Mouse (Mus musculus) MEL (cell line): ENCODE results near the gene Fhad1. TPM values are rescaled to one million over a fixed set of nuclear protein-coding genes. Genes with fewer than 3 reads are reported as not detected.

Experiments
- DNase-seq: peaks from one replicate; pipeline ENCODE4 v3.0.0; 2011; ENCODE audit warnings: low read depth, low spot score
- H3K27ac ChIP-seq: 2 replicates; pipeline ENCODE4 v1.5.1; 2012; ENCODE audit warnings: low read depth, mild to moderate bottlenecking, control low read depth, low read length, moderate library complexity; ENCODE audit not compliant: control insufficient read depth
- H3K27me3 ChIP-seq, 2 experiments: fragments of 150-350 bp in 1 of 2; sonication (generic) in 1 of 2; 2 replicates each; pipeline ENCODE4 v1.6.1; 2012; ENCODE audit warnings: low read length in 2 of 2, mild to moderate bottlenecking in 2 of 2, improper control_type of control experiment in 1 of 2, moderate library complexity in 1 of 2; ENCODE audit not compliant: insufficient read depth in 2 of 2, control insufficient read depth in 1 of 2
- H3K36me3 ChIP-seq, 2 experiments: 2 replicates each; pipeline ENCODE4 v1.6.1; 2012 to 2014; ENCODE audit warnings: low read length in 2 of 2, improper control_type of control experiment in 1 of 2, inconsistent platforms in 1 of 2, mild to moderate bottlenecking in 1 of 2; ENCODE audit not compliant: insufficient read depth in 2 of 2, control insufficient read depth in 1 of 2
- H3K4me1 ChIP-seq, 2 experiments: fragments of 150-350 bp in 1 of 2; sonication (generic) in 1 of 2; 2 replicates each; pipeline ENCODE4 v1.6.1; 2012; ENCODE audit warnings: low read length in 2 of 2, improper control_type of control experiment in 1 of 2, mild to moderate bottlenecking in 1 of 2; ENCODE audit not compliant: insufficient read depth in 2 of 2, control insufficient read depth in 1 of 2
- H3K4me3 ChIP-seq, 2 experiments: fragments of 150-350 bp in 1 of 2; sonication (generic) in 1 of 2; 2 replicates each; pipeline ENCODE4 v1.5.1; 2012; ENCODE audit warnings: low read depth in 2 of 2, low read length in 2 of 2, mild to moderate bottlenecking in 2 of 2, moderate library complexity in 2 of 2, control low read depth in 1 of 2, improper control_type of control experiment in 1 of 2; ENCODE audit not compliant: control insufficient read depth in 1 of 2, insufficient read depth in 1 of 2
- H3K79me2 ChIP-seq: 2 replicates; pipeline ENCODE4 v1.6.1; 2012; ENCODE audit warnings: mild to moderate bottlenecking, low read length, moderate library complexity; ENCODE audit not compliant: control insufficient read depth, poor library complexity, insufficient read depth
- H3K9ac ChIP-seq: 2 replicates; pipeline ENCODE4 v1.6.1; 2012; ENCODE audit warnings: low read depth, mild to moderate bottlenecking, control low read depth, low read length, moderate library complexity; ENCODE audit not compliant: control insufficient read depth, poor library complexity, severe bottlenecking
- H3K9me3 ChIP-seq: fragments of 150-350 bp; sonication (generic); replicated peaks from 2 replicates; pipeline ENCODE4 v1.6.1; 2012; ENCODE audit warnings: mild to moderate bottlenecking, low read length, improper control_type of control experiment, moderate library complexity; ENCODE audit not compliant: insufficient read depth
- BHLHE40 ChIP-seq: IDR thresholded peaks from 2 replicates; pipeline ENCODE4 v1.6.1; 2012; ENCODE audit warnings: low read depth, mild to moderate bottlenecking, inconsistent platforms, low read length, improper control_type of control experiment, borderline replicate concordance
- CHD2 ChIP-seq: IDR thresholded peaks from 2 replicates; pipeline ENCODE4 v1.6.1; 2011; ENCODE audit warnings: low read length, improper control_type of control experiment
- ELF1 ChIP-seq: IDR thresholded peaks from 2 replicates; pipeline ENCODE4 v1.6.1; 2014; ENCODE audit warnings: low read depth, mild to moderate bottlenecking, inconsistent platforms, low read length, improper control_type of control experiment, moderate library complexity
- ETS1 ChIP-seq: IDR thresholded peaks from 2 replicates; pipeline ENCODE4 v1.6.1; 2012; ENCODE audit warnings: low read depth, mild to moderate bottlenecking, inconsistent platforms, low read length, improper control_type of control experiment, moderate library complexity
- JUND ChIP-seq: IDR thresholded peaks from 2 replicates; pipeline ENCODE4 v1.6.1; 2011; ENCODE audit warnings: low read depth, mild to moderate bottlenecking, improper control_type of control experiment, low read length
- MAFK ChIP-seq: IDR thresholded peaks from 2 replicates; pipeline ENCODE4 v1.6.1; 2011; ENCODE audit warnings: low read depth, mild to moderate bottlenecking, low read length, improper control_type of control experiment, borderline replicate concordance
- MAX ChIP-seq: IDR thresholded peaks from 2 replicates; pipeline ENCODE4 v1.6.1; 2011; ENCODE audit warnings: low read length, improper control_type of control experiment
- MAZ ChIP-seq: IDR thresholded peaks from 2 replicates; pipeline ENCODE4 v1.6.1; 2012; ENCODE audit warnings: low read depth, mild to moderate bottlenecking, inconsistent platforms, low read length, improper control_type of control experiment
- MEF2A ChIP-seq: IDR thresholded peaks from 2 replicates; pipeline ENCODE4 v1.6.1; 2014; ENCODE audit warnings: low read depth, mild to moderate bottlenecking, inconsistent platforms, low read length, improper control_type of control experiment; ENCODE audit not compliant: poor library complexity, insufficient replicate concordance, severe bottlenecking; ENCODE audit errors: extremely low read depth
- POLR2A ChIP-seq, 2 experiments: IDR thresholded peaks; 2 replicates each; pipeline ENCODE4 v1.6.1; 2011 to 2012; ENCODE audit warnings: low read length in 2 of 2, mild to moderate bottlenecking in 2 of 2, control low read depth in 1 of 2, improper control_type of control experiment in 1 of 2, low read depth in 1 of 2, moderate library complexity in 1 of 2; ENCODE audit not compliant: control insufficient read depth in 1 of 2, insufficient read depth in 1 of 2, poor library complexity in 1 of 2
- POLR2AphosphoS2 ChIP-seq: IDR thresholded peaks from 2 replicates; pipeline ENCODE4 v1.6.1; 2011; ENCODE audit warnings: low read length, improper control_type of control experiment
- USF1 ChIP-seq: IDR thresholded peaks from 2 replicates; pipeline ENCODE4 v1.6.1; 2014; ENCODE audit warnings: low read depth, mild to moderate bottlenecking, inconsistent platforms, low read length, improper control_type of control experiment, moderate library complexity
- USF2 ChIP-seq, 2 experiments: IDR thresholded peaks; 2 replicates each; pipeline ENCODE4 v1.6.1; 2011 to 2012; ENCODE audit warnings: improper control_type of control experiment in 2 of 2, low read length in 2 of 2, borderline replicate concordance in 1 of 2, inconsistent platforms in 1 of 2, low read depth in 1 of 2, mild to moderate bottlenecking in 1 of 2; ENCODE audit not compliant: insufficient read depth in 1 of 2
- ZC3H11A ChIP-seq: IDR thresholded peaks from 2 replicates; pipeline ENCODE4 v1.6.1; 2012; ENCODE audit warnings: low read depth, mild to moderate bottlenecking, inconsistent platforms, low read length, improper control_type of control experiment
- ZMIZ1 ChIP-seq: IDR thresholded peaks from 2 replicates; pipeline ENCODE4 v1.6.1; 2012; ENCODE audit warnings: low read depth, mild to moderate bottlenecking, inconsistent platforms, low read length, improper control_type of control experiment, moderate library complexity
- ZNF384 ChIP-seq: IDR thresholded peaks from 2 replicates; pipeline ENCODE4 v1.6.1; 2012; ENCODE audit warnings: low read depth, mild to moderate bottlenecking, inconsistent platforms, low read length, improper control_type of control experiment
- polyA plus RNA-seq, 2 experiments: library from polyadenylated mRNA; stranded (reverse) in 1 of 2; unstranded in 1 of 2; fragments of >175 nt in 1 of 2; fragments of >200 nt in 1 of 2; gene quantifications; 2 replicates each; pipeline versions ENCODE4 v1.2.1 to v1.2.4; 2012; ENCODE audit warnings: low replicate concordance in 2 of 2, low read depth in 1 of 2; ENCODE audit not compliant: insufficient read length in 2 of 2, insufficient read depth in 1 of 2, missing spikeins in 1 of 2
- total RNA-seq: library from RNA; depleted of rRNA; stranded (reverse); fragments of 300-350 nt; gene quantifications from 2 replicates; pipeline ENCODE4 v1.2.3, GENCODE M21; 2012

The Fhad1 gene
- total and polyA plus RNA-seq, 3 experiments = not detected

GRCm38 (mm10) chr4:141861591-141862295, 153.1 kb downstream of the Fhad1 start:
- no peak overlapping the region for H3K4me3 ChIP-seq
- no peak for TF ChIP-seq ZC3H11A
- TF ChIP-seq ETS1 = no peak
- no peak for TF ChIP-seq MAFK
- no peak for DNase-seq
- H3K27me3 ChIP-seq = no peaks in the 10 kb centered on the region
- H3K79me2 ChIP-seq = no peaks in the 10 kb centered on the region
- no peaks in the 10 kb centered on the region for H3K9me3 ChIP-seq
- no peak overlapping the region for H3K9ac ChIP-seq
- no peak overlapping the region for H3K27ac ChIP-seq
- no peaks in the 10 kb centered on the region for H3K36me3 ChIP-seq
- no peaks in the 10 kb centered on the region for H3K4me1 ChIP-seq

- Histone ChIP-seq H3K79me2 (no peaks in the 10 kb centered on the region), H3K27ac (no peak overlapping the region), H3K4me1 (no peaks in the 10 kb centered on the region), H3K36me3 (no peaks in the 10 kb centered on the region), H3K9ac (no peak overlapping the region), H3K27me3 (no peaks in the 10 kb centered on the region), H3K9me3 (no peaks in the 10 kb centered on the region), H3K4me3 (no peak overlapping the region)
- TF ChIP-seq ZC3H11A (no peak), ZNF384 (no peak), POLR2A (IDR thresholded peaks at IDR 0.05; ENCODE audit: control insufficient read depth in 1 of 2, insufficient read depth in 1 of 2, low read depth in 1 of 2, low read length in 2 of 2, poor library complexity in 1 of 2) (no peak), ELF1 (no peak), JUND (no peak)
- no peak for DNase-seq
Observed at GRCm38 (mm10) chr4:141860246-141860841, 154.5 kb downstream of the Fhad1 start.

- H3K79me2 ChIP-seq = no peaks in the 10 kb centered on the region
- no peaks in the 10 kb centered on the region for H3K27me3 ChIP-seq
- no peaks in the 10 kb centered on the region for H3K4me1 ChIP-seq
- no peak overlapping the region for H3K9ac ChIP-seq
- no peak overlapping the region for H3K4me3 ChIP-seq
- H3K27ac ChIP-seq = no peak overlapping the region
- H3K36me3 ChIP-seq = no peaks in the 10 kb centered on the region
- TF ChIP-seq MEF2A = no peak
- no peak for TF ChIP-seq CHD2
- no peak for TF ChIP-seq BHLHE40
- TF ChIP-seq MAZ = no peak
- TF ChIP-seq ZMIZ1 = no peak
- TF ChIP-seq POLR2AphosphoS2 = no peak
- no peak for TF ChIP-seq MAX
- no peak for TF ChIP-seq ZC3H11A
- no peak for TF ChIP-seq USF1
- TF ChIP-seq USF2 (IDR thresholded peaks at IDR 0.05; ENCODE audit: borderline replicate concordance in 1 of 2, insufficient read depth in 1 of 2, low read depth in 1 of 2, low read length in 2 of 2) = no peak
- DNase-seq = no peak
- no peaks in the 10 kb centered on the region for H3K9me3 ChIP-seq
Observed at GRCm38 (mm10) chr4:141859351-141859750, 155.5 kb downstream of the Fhad1 start.
